Mouse (Mus musculus) heart, adult 2 months (tissue): ENCODE measurements around the gene Smg9. TPM values are rescaled to one million over a fixed set of nuclear protein-coding genes. Genes with fewer than 3 reads are reported as not detected.
A peak's percentile ranks its signal among the peaks of the same experiment; 100 is the strongest.

ENCODE experiments used
- DNase-seq, 2 experiments: peaks; one replicate each; pipeline ENCODE4 v3.0.0; 2021
- H3K27ac ChIP-seq: fragments of 200-600 bp; 2 replicates; pipeline ENCODE4 v1.8.1; 2022
- H3K27me3 ChIP-seq: fragments of 200-500 bp; 2 replicates; pipeline ENCODE4 v1.6.1; 2012; ENCODE audit warnings: mild to moderate bottlenecking, low read length, inconsistent platforms, mixed read lengths; ENCODE audit not compliant: control insufficient read depth, insufficient read depth
- H3K36me3 ChIP-seq: fragments of 200-500 bp; 2 replicates; pipeline ENCODE4 v1.6.1; 2012; ENCODE audit warnings: low read length, inconsistent platforms; ENCODE audit not compliant: control insufficient read depth, insufficient read depth
- H3K4me1 ChIP-seq: fragments of 200-500 bp; 2 replicates; pipeline ENCODE4 v1.6.1; 2011; ENCODE audit warnings: low read length; ENCODE audit not compliant: control insufficient read depth, insufficient read depth
- H3K4me3 ChIP-seq: fragments of 200-600 bp; 2 replicates; pipeline ENCODE4 v1.8.1; 2022
- H3K79me2 ChIP-seq: fragments of 200-500 bp; replicated peaks from 2 replicates; pipeline ENCODE4 v1.6.1; 2012; ENCODE audit warnings: mild to moderate bottlenecking, inconsistent platforms, low read length, moderate library complexity, mixed read lengths; ENCODE audit not compliant: control insufficient read depth, insufficient read depth
- H3K9ac ChIP-seq: fragments of 200-500 bp; 2 replicates; pipeline ENCODE4 v1.6.1; 2012; ENCODE audit warnings: low read depth, mild to moderate bottlenecking, control low read depth, inconsistent platforms, low read length, mixed read lengths
- CTCF ChIP-seq: fragments of 200-600 bp; IDR thresholded peaks from 2 replicates; pipeline ENCODE4 v1.8.1; 2022; ENCODE audit warnings: antibody characterized with exemption, mild to moderate bottlenecking, moderate library complexity
- EP300 ChIP-seq: fragments of 200-500 bp; IDR thresholded peaks from 2 replicates; pipeline ENCODE4 v1.6.1; 2011; ENCODE audit warnings: low read depth, low read length, control low read depth; ENCODE audit not compliant: insufficient read depth
- POLR2A ChIP-seq: fragments of 200-500 bp; IDR thresholded peaks from 2 replicates; pipeline ENCODE4 v1.6.1; 2011; ENCODE audit warnings: mild to moderate bottlenecking, low read depth, low read length, control low read depth; ENCODE audit not compliant: insufficient read depth
- WGBS: fragments of 180-500 bp; shearing (Covaris S2); methylation state at CpG from one replicate; pipeline ENCODE4 v1.1.7; 2018; 5-methylcytosine and 5-hydroxymethylcytosine counted together
- intact Hi-C: fragments of 180-260 bp; cut with DNase I; formaldehyde crosslinking; loops from one replicate; pipeline ENCODE4 v1.15.1; 2025
- polyA plus RNA-seq: library from polyadenylated mRNA; depleted of rRNA; stranded (reverse); fragments of >200 nt; gene quantifications from 2 replicates; pipeline ENCODE4 v1.2.3, GENCODE M21; 2012
- total RNA-seq, 2 experiments: library from RNA; stranded (reverse); gene quantifications; 2 replicates each; pipeline ENCODE4 v1.2.3; 2021

The Smg9 gene
- total and polyA plus RNA-seq, 3 experiments: 5.9 to 19.2 (median 6.6) TPM

DNA sequence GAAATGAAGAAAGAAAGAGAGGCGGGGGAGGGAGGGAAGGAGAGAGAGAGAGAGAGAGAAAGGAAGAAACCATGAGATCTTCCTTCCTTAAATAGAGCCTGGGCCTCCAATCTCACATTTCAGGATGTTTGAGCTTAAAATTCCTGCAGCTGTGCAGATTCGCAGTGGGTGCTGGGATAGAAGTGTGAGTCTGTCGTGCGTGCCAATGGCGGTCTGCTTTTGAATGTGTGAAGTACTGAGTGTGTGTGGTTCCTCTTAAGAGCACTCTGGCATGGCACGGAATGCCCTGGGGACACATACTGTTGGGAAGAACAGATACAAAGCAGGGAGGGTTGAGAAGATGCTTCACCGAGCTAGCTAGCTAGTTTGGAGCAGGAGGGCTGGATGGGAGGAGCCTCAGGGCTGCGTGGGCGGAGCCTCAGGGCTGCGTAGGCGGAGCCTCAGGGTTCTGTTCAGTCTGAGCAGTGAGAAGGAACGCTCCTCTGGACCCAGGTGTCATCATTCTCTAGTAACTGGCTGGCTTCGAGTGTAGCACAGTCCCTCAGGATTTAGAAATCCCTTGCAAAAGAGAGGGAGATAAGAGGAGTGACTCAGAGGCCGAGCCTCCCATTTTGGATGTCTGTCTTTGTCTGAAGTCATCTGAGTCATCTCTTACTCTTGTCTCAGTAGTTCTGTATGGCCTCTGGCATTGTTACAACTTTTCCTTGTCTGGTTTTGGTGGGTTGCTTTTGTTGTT is 49.5 kb downstream of the Smg9 start:
- H3K4me1 ChIP-seq: no peaks in the 10 kb centered on the region
- TF ChIP-seq EP300 (no peak), POLR2A (no peak), CTCF (no peak)
- intact Hi-C loops: no loop called here
- no peak overlapping the region for H3K27ac ChIP-seq
- H3K79me2 ChIP-seq: no peaks in the 10 kb centered on the region
- no peak for DNase-seq
- no peaks in the 10 kb centered on the region for H3K27me3 ChIP-seq
- 40% methylated on average over 14 of the region's 14 CpGs for WGBS
- no peaks in the 10 kb centered on the region for H3K36me3 ChIP-seq
- H3K4me3 ChIP-seq: no peak overlapping the region
- no peak overlapping the region for H3K9ac ChIP-seq

DNA sequence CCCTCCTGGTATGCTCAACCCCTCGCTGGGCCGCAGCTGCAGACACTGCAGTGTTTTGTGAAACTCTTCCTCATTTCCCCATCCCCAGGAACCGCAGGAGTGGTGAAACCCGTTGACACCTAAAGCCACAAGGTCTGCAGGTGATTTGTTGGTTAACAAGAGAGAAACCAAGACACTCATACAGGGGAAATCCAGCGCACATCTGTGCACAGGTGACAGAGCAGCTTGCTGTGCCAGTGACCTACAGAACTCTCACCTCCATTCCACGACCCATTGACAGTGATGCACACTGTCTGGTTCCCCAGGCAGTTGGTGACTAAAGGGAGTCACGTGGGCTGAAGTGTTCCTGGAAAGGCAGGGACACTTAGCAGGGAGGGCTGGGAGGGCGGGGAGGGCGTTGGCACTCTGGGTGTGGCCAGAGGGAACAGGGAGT is 51.2 kb downstream of the Smg9 start:
- no peak overlapping the region for H3K27ac ChIP-seq
- H3K4me3 ChIP-seq: no peak overlapping the region
- 0 out of 2 replicates have a peak, but pooled peaks cover 2% of the 10 kb centered on the region for H3K4me1 ChIP-seq
- no peak for TF ChIP-seq POLR2A
- no peak for TF ChIP-seq CTCF
- no peak for TF ChIP-seq EP300
- no peak for DNase-seq
- H3K79me2 ChIP-seq: no peaks in the 10 kb centered on the region
- no peaks in the 10 kb centered on the region for H3K27me3 ChIP-seq
- WGBS: 60% methylated on average over 9 of the region's 9 CpGs
- no peaks in the 10 kb centered on the region for H3K36me3 ChIP-seq
- H3K9ac ChIP-seq: no peak overlapping the region
- intact Hi-C loops: no loop called here

DNA sequence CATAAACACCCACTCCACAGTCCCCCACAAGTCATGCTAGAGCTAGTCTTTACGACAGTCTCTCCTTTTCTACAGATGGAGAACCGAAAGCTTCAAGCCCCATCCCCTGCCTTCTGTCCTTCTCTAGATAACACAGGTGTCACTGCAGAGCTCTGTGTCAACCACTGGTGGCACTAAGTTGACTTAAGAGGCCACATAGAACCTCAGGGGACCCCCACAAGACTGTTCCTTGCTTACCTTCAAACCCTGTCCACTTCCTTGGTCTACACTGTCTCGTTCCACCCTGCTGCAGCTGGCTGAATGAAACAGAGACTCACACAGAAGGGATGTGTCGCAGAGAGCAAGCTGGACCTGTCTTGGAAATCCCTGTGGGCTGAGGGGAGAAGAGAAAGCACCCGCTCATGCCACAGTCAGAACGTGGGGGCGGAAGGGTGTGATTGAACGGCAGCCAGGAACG is 52.5 kb downstream of the Smg9 start, which contains the start of gene Irgc1:
TSS of gene Irgc1 (minus strand) at position 443 of the 457 bp plus-strand sequence.
- no peak for TF ChIP-seq POLR2A
- no peak for TF ChIP-seq EP300
- TF ChIP-seq CTCF: no peak
- intact Hi-C loops: no loop called here
- no peaks in the 10 kb centered on the region for H3K79me2 ChIP-seq

DNA sequence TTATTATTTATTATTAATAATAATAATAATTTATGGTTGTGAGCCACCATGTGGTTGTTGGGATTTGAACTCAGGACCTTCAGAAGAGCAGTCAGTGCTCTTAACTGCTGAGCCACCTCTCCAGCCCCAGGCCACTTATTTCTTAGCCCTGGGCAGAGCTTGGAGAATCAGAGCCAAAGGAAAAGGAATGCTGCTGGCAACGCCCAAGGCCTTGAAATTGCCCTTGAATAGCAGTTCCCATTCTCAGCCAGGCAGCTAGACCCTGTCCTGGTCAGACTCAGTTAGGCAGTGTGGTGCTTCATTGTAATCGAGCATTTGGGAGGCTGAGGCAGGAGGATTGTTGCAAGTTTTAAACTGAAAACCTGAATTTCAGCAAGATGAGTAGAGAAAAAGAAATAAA is 54.8 kb downstream of the Smg9 start:
- Histone ChIP-seq H3K36me3 (no peaks in the 10 kb centered on the region), H3K4me3 (no peak overlapping the region), H3K27ac (no peak overlapping the region), H3K27me3 (no peaks in the 10 kb centered on the region), H3K4me1 (peaks cover 6% of the 10 kb centered on the region), H3K79me2 (no peaks in the 10 kb centered on the region), H3K9ac (no peak overlapping the region)
- DNase-seq: no peak
- intact Hi-C loops: no loop called here
- no peak for TF ChIP-seq CTCF
- TF ChIP-seq POLR2A: no peak
- no peak for TF ChIP-seq EP300
- WGBS: 74% methylated on average over 2 of the region's 2 CpGs

More for the DNA sequence above, 52.5 kb downstream of the Smg9 start, which contains the start of gene Irgc1:
- Histone ChIP-seq H3K27ac (no peak within 1 kb of the TSS), H3K27me3 (no peaks in the 10 kb centered on the region), H3K4me1 (peaks cover 6% of the 10 kb centered on the region), H3K36me3 (no peaks in the 10 kb centered on the region), H3K9ac (no peak within 1 kb of the TSS), H3K4me3 (no peak within 1 kb of the TSS)
- WGBS: 51% methylated on average over 9 of the region's 9 CpGs
- no peak for DNase-seq

DNA sequence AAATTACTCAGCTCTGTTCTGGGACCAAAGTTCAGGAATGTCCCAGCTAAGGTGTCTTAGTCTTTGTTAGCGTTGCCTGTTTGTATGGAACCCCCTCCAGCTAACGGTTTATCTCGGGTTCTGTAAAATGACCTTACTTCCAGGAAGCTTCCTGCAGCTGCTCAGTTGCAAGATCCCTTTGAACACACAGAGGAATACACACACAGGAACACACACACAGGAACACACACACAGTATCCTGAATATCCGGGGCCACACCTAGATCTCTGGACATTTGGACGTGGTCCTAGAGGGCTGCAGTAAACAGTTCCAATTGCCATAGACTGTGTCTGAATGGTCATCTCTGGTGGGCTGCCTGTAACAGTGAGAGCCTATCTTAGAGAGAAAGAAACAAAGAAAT is 56.3 kb downstream of the Smg9 start:
- no peaks in the 10 kb centered on the region for H3K36me3 ChIP-seq

DNA sequence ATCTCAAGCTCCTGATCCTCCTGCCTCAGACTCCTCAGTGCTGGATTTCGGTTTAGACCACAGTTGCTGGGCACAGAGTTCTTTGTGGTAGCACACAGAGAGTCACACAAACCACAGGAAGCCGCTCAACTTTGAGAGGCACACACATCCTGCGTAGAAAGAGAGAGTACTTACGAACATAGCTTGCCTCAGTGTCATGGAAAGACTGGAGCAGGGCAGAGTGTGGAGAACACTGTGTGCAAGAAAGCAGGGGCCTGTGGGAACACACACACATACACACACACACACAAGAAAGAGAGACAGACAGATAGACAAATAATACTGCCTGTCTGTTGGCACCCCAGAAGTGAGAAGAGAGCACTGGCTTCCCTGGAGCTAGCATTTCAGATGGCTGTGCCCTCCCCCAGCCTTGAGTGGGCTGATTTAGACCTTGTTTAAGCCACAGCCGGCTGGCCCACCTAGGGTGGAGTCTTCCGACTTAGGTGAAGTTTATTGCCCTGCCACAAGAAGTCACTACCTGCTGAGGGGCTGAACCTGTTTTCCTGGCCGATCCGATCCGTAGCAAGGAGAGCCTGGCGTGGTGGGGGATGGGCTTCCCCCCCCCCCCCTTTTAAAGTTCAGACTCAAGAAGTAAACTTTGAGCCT is 58.4 kb downstream of the Smg9 start:
- peak overlapping the region; percentile 38; the same call in 1 of the 2 replicates for H3K27ac ChIP-seq
- peaks cover 17% of the 10 kb centered on the region for H3K4me1 ChIP-seq
- no peaks in the 10 kb centered on the region for H3K27me3 ChIP-seq
- no peaks in the 10 kb centered on the region for H3K79me2 ChIP-seq
- no peak overlapping the region for H3K9ac ChIP-seq
- intact Hi-C loops: no loop called here
- H3K36me3 ChIP-seq: no peaks in the 10 kb centered on the region
- whole genome bisulfite sequencing: 72% methylated on average over 10 of the region's 10 CpGs
- H3K4me3 ChIP-seq: no peak overlapping the region
- no peak for TF ChIP-seq POLR2A
- no peak for TF ChIP-seq CTCF
- no peak for TF ChIP-seq EP300
- DNase-seq: peak in 1 of 2 experiments; percentile 41

More for the DNA sequence above, 56.3 kb downstream of the Smg9 start:
- no peak for TF ChIP-seq CTCF
- TF ChIP-seq POLR2A: no peak; the same call in 1 of the 2 replicates
- peak; percentile 91 for TF ChIP-seq EP300
- H3K4me1 ChIP-seq: peaks cover 12% of the 10 kb centered on the region
- 48% methylated on average over 5 of the region's 5 CpGs for WGBS
- H3K79me2 ChIP-seq: no peaks in the 10 kb centered on the region
- no peak overlapping the region for H3K4me3 ChIP-seq
- H3K27ac ChIP-seq: peak overlapping the region; percentile 71
- peak in 1 of 2 experiments; percentile 60 for DNase-seq
- intact Hi-C loops: no loop called here
- no peaks in the 10 kb centered on the region for H3K27me3 ChIP-seq
- H3K9ac ChIP-seq: no peak overlapping the region
